Mouse (Mus musculus) limb, embryonic 12.5 days (tissue): ENCODE measurements around the gene Olfr1046. TPM values are rescaled to one million over a fixed set of nuclear protein-coding genes. Genes with fewer than 3 reads are reported as not detected.
"Not testable (repeated sequence)": the region's sequence is repeated elsewhere in the genome, so short reads cannot be mapped to it uniquely, and the experiment has no call there.

Experiments
- ATAC-seq: fragments of 200-750 bp; cut with Nextera tagmentation; 2 replicates; pipeline ENCODE4 v1.8.0; 2017; ENCODE audit warnings: low read depth, moderate TSS enrichment; ENCODE audit not compliant: insufficient number of reproducible peaks, insufficient read depth, low FRiP score, low TSS enrichment
- H3K27ac ChIP-seq: fragments of 300-500 bp; sonication (generic); 2 replicates; pipeline ENCODE4 v1.5.1; 2016; ENCODE audit warnings: mild to moderate bottlenecking, moderate library complexity
- H3K27me3 ChIP-seq: fragments of 300-500 bp; sonication (generic); 2 replicates; pipeline ENCODE4 v1.6.1; 2016; ENCODE audit warnings: mild to moderate bottlenecking, moderate library complexity
- H3K36me3 ChIP-seq: fragments of 300-500 bp; sonication (generic); 2 replicates; pipeline ENCODE4 v1.6.1; 2016; ENCODE audit warnings: mild to moderate bottlenecking, moderate library complexity
- H3K4me1 ChIP-seq: fragments of 300-500 bp; sonication (generic); replicated peaks from 2 replicates; pipeline ENCODE4 v1.6.1; 2016
- H3K4me2 ChIP-seq: fragments of 300-500 bp; sonication (generic); 2 replicates; pipeline ENCODE4 v1.6.1; 2016; ENCODE audit warnings: mild to moderate bottlenecking, moderate library complexity
- H3K4me3 ChIP-seq: fragments of 300-500 bp; sonication (generic); replicated peaks from 2 replicates; pipeline ENCODE4 v1.5.1; 2016; ENCODE audit warnings: mild to moderate bottlenecking
- H3K9ac ChIP-seq: fragments of 300-500 bp; sonication (generic); replicated peaks from 2 replicates; pipeline ENCODE4 v1.6.1; 2016; ENCODE audit warnings: mild to moderate bottlenecking, moderate library complexity
- H3K9me3 ChIP-seq: fragments of 300-500 bp; sonication (generic); 2 replicates; pipeline ENCODE4 v1.6.1; 2016; ENCODE audit warnings: mild to moderate bottlenecking, moderate library complexity
- WGBS: fragments of 180-500 bp; shearing (Covaris S2); methylation state at CpG from one replicate; pipeline ENCODE4 v1.1.7; 2016; 5-methylcytosine and 5-hydroxymethylcytosine counted together
- polyA plus RNA-seq: library from polyadenylated mRNA; unstranded; fragments of >200 nt; fragmentation: Nextera tagmentation; extraction: Ambion mirVana; gene quantifications from 2 replicates; pipeline ENCODE4 v1.2.1, GENCODE M21; 2016

The Olfr1046 gene
- not detected in 2 replicates for polyA plus RNA-seq

DNA sequence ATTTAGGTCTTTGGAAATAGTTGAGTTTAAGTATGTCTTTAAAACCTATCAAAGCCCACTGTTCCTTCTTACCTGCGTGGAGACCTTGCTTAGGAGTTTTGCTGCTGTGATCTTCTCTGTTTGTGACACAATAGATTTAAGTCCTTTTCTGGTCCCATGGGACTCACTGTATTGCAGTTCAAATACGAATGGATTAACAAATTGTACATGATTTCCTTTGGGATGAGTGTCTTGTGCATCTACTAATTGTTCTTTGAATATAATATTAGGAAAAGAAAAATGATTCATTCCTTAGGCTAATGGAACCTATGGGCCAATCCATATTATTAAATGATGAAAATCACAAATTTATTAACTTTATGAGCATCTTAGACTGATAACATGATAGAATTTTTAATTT, at the start of gene Olfr1046:
Gene Olfr1046 (minus strand): TSS at position 101 of the 400 bp plus-strand sequence.
- H3K4me1 ChIP-seq: no peaks in the 10 kb centered on the region

DNA sequence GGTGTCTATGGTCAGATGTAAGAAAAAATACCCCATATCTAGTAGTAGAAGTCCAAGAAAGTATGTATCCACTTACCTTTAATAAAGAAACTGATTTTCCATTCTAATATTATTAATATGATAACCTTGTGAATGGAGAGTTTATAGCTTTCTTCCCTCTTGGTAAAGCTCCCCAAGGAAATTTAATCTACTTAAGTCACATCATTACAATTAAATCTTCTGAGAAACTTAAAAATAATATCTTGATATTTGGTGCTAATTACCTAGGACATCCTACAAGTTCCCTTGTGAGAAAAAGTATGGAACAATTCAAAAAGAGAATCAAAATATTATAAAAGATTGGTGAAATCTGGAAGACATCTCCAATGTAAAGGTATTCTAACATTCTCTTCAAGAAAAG, 39.1 kb upstream of the Olfr1046 start, which contains the start of gene Olfr1049:
Gene Olfr1049 (minus strand): TSS at position 101 of the 400 bp plus-strand sequence.
- H3K9ac ChIP-seq, H3K4me1 ChIP-seq, ATAC-seq, H3K4me2 ChIP-seq, H3K36me3 ChIP-seq, H3K27me3 ChIP-seq, H3K4me3 ChIP-seq, H3K9me3 ChIP-seq, H3K27ac ChIP-seq: not testable (repeated sequence)

More for the DNA sequence above, at the start of gene Olfr1046:
- H3K9ac ChIP-seq: no peak within 1 kb of the TSS
- H3K27ac ChIP-seq: no peak within 1 kb of the TSS
- H3K36me3 ChIP-seq: no peaks in the 10 kb centered on the region
- H3K9me3 ChIP-seq: no peaks in the 10 kb centered on the region
- H3K27me3 ChIP-seq: no peaks in the 10 kb centered on the region
- no peak for ATAC-seq
- 80% methylated on average over 2 of the region's 2 CpGs for WGBS
- H3K4me2 ChIP-seq: no peak within 1 kb of the TSS
- no peak within 1 kb of the TSS for H3K4me3 ChIP-seq

DNA sequence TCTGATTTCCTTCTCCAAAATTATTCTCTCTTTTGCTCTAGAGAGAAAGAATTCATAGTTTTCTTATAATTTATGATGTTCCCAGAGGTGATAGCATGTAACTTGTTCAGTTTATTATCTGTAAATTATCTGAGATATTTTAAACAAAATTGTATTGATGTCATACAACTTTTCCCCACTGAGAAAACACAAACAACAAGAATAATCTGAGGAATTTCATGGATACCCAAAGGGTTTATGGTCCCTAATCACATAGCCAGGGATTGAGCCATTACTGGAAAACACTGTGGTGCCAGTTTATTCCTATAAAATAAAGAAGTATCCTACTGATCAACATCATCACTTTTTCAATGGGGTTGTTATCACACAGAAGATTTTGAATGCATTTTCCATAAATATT, 21.1 kb upstream of the Olfr1046 start, which contains the start of gene Olfr1048:
Gene Olfr1048 (minus strand): TSS at position 101 of the 400 bp plus-strand sequence.
- no peaks in the 10 kb centered on the region for H3K27me3 ChIP-seq
- no peak within 1 kb of the TSS for H3K4me2 ChIP-seq
- ATAC-seq: no peak
- no peak within 1 kb of the TSS for H3K4me3 ChIP-seq
- no peaks in the 10 kb centered on the region for H3K36me3 ChIP-seq
- H3K4me1 ChIP-seq: no peaks in the 10 kb centered on the region
- no peak within 1 kb of the TSS for H3K27ac ChIP-seq
- H3K9me3 ChIP-seq: no peaks in the 10 kb centered on the region
- no peak within 1 kb of the TSS for H3K9ac ChIP-seq

DNA sequence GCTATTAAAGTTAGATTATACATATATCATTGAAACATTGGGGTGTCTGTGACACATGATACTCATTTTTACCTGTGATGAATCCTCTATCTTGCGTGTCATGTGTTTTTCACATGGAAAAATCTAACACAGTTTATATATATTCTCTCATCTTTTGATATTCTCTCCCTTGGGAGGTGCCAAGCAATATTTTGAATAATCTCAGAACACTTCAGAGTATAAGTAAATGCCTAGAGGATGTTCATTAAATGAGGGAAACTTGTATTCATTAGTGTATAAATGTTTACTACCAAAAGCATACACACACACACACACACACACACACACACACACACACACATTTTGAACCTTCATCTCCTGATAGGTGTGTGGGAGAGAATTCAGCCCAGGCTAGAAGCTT, 12.2 kb upstream of the Olfr1046 start, which contains the start of gene Olfr1047:
Gene Olfr1047 (minus strand): TSS at position 101 of the 400 bp plus-strand sequence.
- Histone ChIP-seq H3K9ac (no peak within 1 kb of the TSS), H3K9me3 (no peaks in the 10 kb centered on the region), H3K27me3 (no peaks in the 10 kb centered on the region), H3K36me3 (no peaks in the 10 kb centered on the region), H3K4me3 (no peak within 1 kb of the TSS), H3K27ac (no peak within 1 kb of the TSS), H3K4me1 (no peaks in the 10 kb centered on the region), H3K4me2 (no peak within 1 kb of the TSS)
- 94% methylated on average over 1 of the region's 1 CpGs for WGBS
- ATAC-seq: no peak

DNA sequence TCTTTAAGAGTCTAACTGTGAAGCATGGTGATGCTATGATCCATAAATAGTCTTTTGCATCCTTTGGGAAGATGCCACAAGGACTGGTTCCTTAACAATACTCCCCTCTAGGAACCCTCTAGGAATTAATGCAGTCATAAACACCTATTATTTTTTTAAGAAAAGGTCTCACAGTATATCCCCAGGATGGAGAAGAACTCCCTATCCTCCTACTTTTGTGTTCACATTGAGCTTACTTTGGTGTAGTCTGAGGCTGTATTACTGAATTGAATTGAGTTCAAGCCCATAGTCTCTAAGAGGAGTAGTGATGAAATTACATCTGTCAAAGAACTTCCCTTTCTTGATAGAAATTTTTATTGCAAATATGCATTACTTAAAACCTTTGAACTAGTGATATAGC, 16.2 kb downstream of the Olfr1046 start, which contains the start of gene Olfr1045:
Gene Olfr1045 (minus strand): TSS at position 101 of the 400 bp plus-strand sequence.
- Histone ChIP-seq H3K9me3 (no peaks in the 10 kb centered on the region), H3K27ac (no peak within 1 kb of the TSS), H3K4me1 (no peaks in the 10 kb centered on the region), H3K27me3 (no peaks in the 10 kb centered on the region), H3K9ac (no peak within 1 kb of the TSS), H3K4me3 (no peak within 1 kb of the TSS), H3K36me3 (no peaks in the 10 kb centered on the region), H3K4me2 (no peak within 1 kb of the TSS)
- ATAC-seq: no peak

DNA sequence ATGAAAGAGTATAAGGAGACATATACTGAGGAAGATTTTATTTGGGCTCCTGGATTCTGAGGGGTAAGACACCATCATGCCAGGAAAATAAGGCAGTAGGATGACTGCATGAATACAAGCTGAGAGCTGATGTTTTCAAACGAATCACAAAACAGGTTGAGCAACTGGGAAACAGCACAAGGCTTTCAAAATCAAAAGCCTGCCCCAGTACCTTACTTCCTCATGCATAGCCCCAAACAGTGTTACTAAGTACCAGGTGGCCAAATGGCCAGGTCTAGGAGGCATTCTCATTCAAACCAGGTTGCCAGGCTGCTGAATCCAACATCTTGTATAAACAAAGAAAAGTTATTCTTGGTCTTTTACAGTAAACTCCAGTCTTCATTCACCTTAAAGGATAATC, 23.3 kb downstream of the Olfr1046 start:
- 55% methylated on average over 1 of the region's 1 CpGs for WGBS
- no peak overlapping the region for H3K27ac ChIP-seq
- no peak overlapping the region for H3K9ac ChIP-seq
- no peak overlapping the region for H3K4me3 ChIP-seq
- no peak overlapping the region for H3K4me2 ChIP-seq
- no peak for ATAC-seq
- H3K27me3 ChIP-seq: no peaks in the 10 kb centered on the region
- H3K36me3 ChIP-seq: no peaks in the 10 kb centered on the region
- no peaks in the 10 kb centered on the region for H3K4me1 ChIP-seq
- H3K9me3 ChIP-seq: no peaks in the 10 kb centered on the region

DNA sequence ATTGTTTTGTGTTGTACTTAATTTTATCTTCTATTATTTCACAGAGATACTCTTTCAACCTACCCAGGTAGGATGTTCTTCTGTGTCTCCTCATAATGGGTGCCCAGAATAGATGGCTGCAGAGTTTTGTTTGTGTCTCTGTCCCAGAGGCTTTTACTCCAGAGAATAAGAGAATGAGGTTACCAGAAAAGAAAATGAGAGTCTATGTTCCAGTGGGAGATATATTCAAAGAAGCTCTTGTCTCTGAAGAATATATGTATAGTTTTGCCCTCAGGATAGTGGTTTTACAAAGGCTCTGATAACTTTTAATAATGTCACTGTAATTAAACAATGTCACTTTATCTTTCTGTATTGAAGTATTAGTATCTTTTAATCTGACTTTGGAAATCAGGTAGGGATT, 33.5 kb downstream of the Olfr1046 start, which contains the start of gene Olfr52:
Gene Olfr52 (minus strand): TSS at position 101 of the 400 bp plus-strand sequence.
- no peak within 1 kb of the TSS for H3K27ac ChIP-seq
- H3K9ac ChIP-seq: no peak within 1 kb of the TSS
- no peak for ATAC-seq
- no peaks in the 10 kb centered on the region for H3K36me3 ChIP-seq
- H3K9me3 ChIP-seq: no peaks in the 10 kb centered on the region
- H3K4me3 ChIP-seq: no peak within 1 kb of the TSS
- H3K4me2 ChIP-seq: no peak within 1 kb of the TSS
- H3K27me3 ChIP-seq: no peaks in the 10 kb centered on the region
- H3K4me1 ChIP-seq: no peaks in the 10 kb centered on the region

DNA sequence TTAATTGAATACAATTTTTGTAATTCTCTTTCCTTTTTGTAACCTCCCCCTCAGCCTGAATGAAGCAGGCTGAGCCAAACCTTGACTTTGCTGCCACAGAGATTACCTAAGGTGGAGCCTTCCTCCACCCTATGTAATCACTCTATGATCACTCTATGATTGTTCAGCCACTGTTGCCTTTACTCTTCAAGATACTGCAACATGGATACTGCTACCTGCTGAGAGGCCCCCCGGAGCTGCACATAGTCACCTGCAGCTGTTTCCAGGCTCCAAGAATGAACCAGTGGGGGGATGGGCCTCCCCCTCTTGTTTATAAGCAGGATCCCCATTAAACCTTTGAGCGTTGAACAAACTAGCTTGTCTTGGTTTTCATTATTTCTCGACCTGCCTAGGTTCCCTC, 39.2 kb downstream of the Olfr1046 start:
- 67% methylated on average over 3 of the region's 3 CpGs for WGBS
- no peak for ATAC-seq
- H3K27ac ChIP-seq: no peak overlapping the region

DNA sequence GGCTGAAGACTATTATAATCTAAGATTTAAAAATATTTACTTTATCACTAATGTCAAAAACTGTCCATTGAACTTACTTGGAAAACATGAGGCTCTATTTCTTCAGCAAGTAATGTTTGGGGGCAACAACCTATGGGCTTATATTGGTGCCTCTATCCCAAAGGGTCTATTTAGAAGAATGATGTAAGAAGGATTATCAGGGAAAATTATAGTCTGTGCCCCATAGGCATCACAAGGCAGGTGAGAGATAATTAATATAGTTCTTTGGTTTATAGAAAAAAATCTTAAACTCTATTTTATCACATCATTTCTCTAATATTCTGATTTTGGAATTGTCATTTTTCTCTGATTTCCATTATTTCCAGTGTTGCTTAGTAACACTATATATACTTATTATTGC, 41.4 kb downstream of the Olfr1046 start, which contains the start of gene Olfr1044:
Gene Olfr1044 (minus strand): TSS at position 101 of the 400 bp plus-strand sequence.
- H3K27me3 ChIP-seq: no peaks in the 10 kb centered on the region
- ATAC-seq: no peak
- no peak within 1 kb of the TSS for H3K9ac ChIP-seq
- no peak within 1 kb of the TSS for H3K4me3 ChIP-seq
- no peak within 1 kb of the TSS for H3K27ac ChIP-seq
- no peaks in the 10 kb centered on the region for H3K9me3 ChIP-seq
- no peaks in the 10 kb centered on the region for H3K36me3 ChIP-seq
- H3K4me2 ChIP-seq: no peak within 1 kb of the TSS
- no peaks in the 10 kb centered on the region for H3K4me1 ChIP-seq

More for the DNA sequence above, 39.2 kb downstream of the Olfr1046 start:
- Histone ChIP-seq H3K36me3 (no peaks in the 10 kb centered on the region), H3K4me3 (no peak overlapping the region), H3K9me3 (no peaks in the 10 kb centered on the region), H3K4me2 (no peak overlapping the region), H3K4me1 (no peaks in the 10 kb centered on the region), H3K9ac (no peak overlapping the region), H3K27me3 (no peaks in the 10 kb centered on the region)

DNA sequence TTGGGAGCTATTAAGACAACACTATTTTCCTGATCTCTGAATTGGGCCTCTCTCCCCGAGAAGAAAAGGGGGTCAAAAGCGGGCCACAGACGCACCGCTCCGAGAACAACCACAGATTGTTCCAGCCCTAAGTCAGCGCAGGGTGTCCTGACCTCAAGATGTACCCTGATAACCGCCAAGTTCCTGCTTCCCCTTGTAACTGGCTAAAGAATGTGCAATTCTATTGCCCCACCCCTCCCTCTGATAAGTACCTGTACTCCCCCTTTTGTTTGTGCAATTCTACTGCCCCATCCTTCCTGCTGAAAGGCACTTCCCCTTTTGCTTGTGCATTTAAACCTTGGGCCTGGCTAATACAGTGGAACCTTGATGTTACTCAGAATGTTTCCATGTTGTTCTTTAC, 43.7 kb downstream of the Olfr1046 start:
- not testable (repeated sequence) for ATAC-seq, H3K4me3 ChIP-seq, H3K4me2 ChIP-seq, H3K9me3 ChIP-seq, H3K27me3 ChIP-seq, H3K36me3 ChIP-seq, H3K9ac ChIP-seq, H3K27ac ChIP-seq, H3K4me1 ChIP-seq
- 89% methylated on average over 7 of the region's 7 CpGs for WGBS

DNA sequence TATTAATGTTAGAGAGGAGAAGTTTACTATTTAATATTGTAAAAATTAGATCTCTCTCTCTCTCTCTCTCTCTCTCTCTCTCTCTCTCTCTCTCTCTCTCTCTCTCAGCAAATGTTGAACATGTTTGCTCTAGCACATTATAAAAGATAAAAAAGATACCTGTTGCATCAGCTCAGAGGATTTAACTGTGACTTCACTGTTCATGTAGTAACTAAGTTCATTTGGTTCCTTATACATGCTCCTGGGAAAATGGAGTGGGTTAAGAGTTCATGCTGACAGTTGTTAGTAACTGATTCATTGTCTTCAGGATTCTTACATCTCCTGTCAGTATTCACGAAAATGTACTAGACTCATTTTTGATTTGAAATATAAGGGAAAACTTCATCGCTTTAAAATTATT, 51.7 kb downstream of the Olfr1046 start, which contains the start of gene Olfr1043:
Gene Olfr1043 (minus strand): TSS at position 101 of the 400 bp plus-strand sequence.
- Histone ChIP-seq H3K27me3 (no peaks in the 10 kb centered on the region), H3K9ac (no peak within 1 kb of the TSS), H3K9me3 (no peaks in the 10 kb centered on the region), H3K4me3 (no peak within 1 kb of the TSS), H3K4me1 (no peaks in the 10 kb centered on the region), H3K27ac (no peak within 1 kb of the TSS), H3K4me2 (no peak within 1 kb of the TSS), H3K36me3 (no peaks in the 10 kb centered on the region)
- 86% methylated on average over 2 of the region's 2 CpGs for WGBS
- ATAC-seq: no peak
